22 mouse cellular contexts compared by ENCODE assay signal in the genomic region with DNA sequence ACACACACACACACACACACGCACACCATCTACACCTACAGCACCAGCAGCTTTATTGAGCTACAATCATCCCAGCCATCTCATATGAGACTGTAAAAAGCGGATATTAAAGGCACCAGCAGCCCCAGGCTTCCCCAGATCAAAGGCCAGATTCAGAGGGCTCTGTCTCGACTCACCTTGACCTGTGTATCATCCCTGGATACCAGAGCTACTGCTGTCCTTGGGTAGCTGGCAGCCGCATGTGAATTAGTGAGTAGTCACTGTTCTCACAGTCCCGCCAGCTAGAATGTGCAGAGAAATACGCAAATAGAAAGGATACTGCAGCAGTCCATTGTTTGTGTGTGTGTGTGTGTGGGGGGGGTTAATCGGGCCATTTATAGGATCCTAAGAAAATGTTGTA. TPM values are rescaled to one million over a fixed set of nuclear protein-coding genes. Genes with fewer than 3 reads are reported as not detected.
"Had no signal": no experiment of that assay in that cellular context is flagged by ENCODE, and none has a peak within 500 bp of the region (broad histone marks: within the 10 kb centered on the region; RNA-seq: fewer than 3 reads in every experiment).

No protein-coding gene starts in this region.

- H3K36me3 ChIP-seq: liver, embryonic 15.5 days; lung, embryonic 15.5 days; midbrain, embryonic 15.5 days; neural tube, embryonic 13.5 days had no signal

- H3K9me3 ChIP-seq: midbrain, embryonic 15.5 days had no signal

- H3K4me1 ChIP-seq: liver, embryonic 15.5 days; lung, embryonic 15.5 days; midbrain, embryonic 15.5 days; neural tube, embryonic 13.5 days had no signal

- H3K4me2 ChIP-seq: liver, embryonic 11.5 days; liver, embryonic 15.5 days; lung, embryonic 15.5 days; midbrain, embryonic 11.5 days; midbrain, embryonic 15.5 days; neural tube, embryonic 13.5 days had no signal

- H3K9ac ChIP-seq: liver, embryonic 15.5 days; lung, embryonic 15.5 days; midbrain, embryonic 15.5 days; neural tube, embryonic 13.5 days had no signal

- DNase-seq: kidney, adult 18-20 months; kidney, adult 9 months; kidney, postnatal 14 days; kidney, postnatal 4 days; lung, adult 18-20 months; lung, postnatal 14 days; lung, postnatal 4 days; thymus, postnatal 25 days had no signal

- H3K27me3 ChIP-seq: liver, embryonic 15.5 days; lung, embryonic 15.5 days; midbrain, embryonic 15.5 days; neural tube, embryonic 13.5 days had no signal

- ATAC-seq: intestine, embryonic 16.5 days; midbrain, embryonic 15.5 days had no signal

- H3K27ac ChIP-seq: liver, embryonic 15.5 days; lung, embryonic 15.5 days; midbrain, embryonic 15.5 days; neural tube, embryonic 13.5 days had no signal

- H3K4me3 ChIP-seq: liver, embryonic 15.5 days; lung, embryonic 15.5 days; midbrain, embryonic 15.5 days; myocyte; neural tube, embryonic 13.5 days had no signal

RNA-seq across cellular contexts. Expression of a gene that starts 24.0 kb away (rescaled TPM):
- total RNA-seq: megakaryocyte progenitor cell, adult 5-6 weeks; megakaryocyte-erythroid progenitor cell, adult 5-6 weeks; monocyte, adult 5-6 weeks had no signal
- polyA plus RNA-seq: intestine, embryonic 16.5 days; limb, embryonic 11.5 days; liver, embryonic 11.5 days; liver, embryonic 15.5 days; small intestine, adult 2 months; spleen, adult 2 months had no signal
